Mouse (Mus musculus): Measurements from ENCODE around the gene Snx13. TPM values are rescaled to one million over a fixed set of nuclear protein-coding genes. Genes with fewer than 3 reads are reported as not detected.

Snx13 gene
- polyA plus RNA-seq, 1 experiment, result 0.20 TPM

DNA sequence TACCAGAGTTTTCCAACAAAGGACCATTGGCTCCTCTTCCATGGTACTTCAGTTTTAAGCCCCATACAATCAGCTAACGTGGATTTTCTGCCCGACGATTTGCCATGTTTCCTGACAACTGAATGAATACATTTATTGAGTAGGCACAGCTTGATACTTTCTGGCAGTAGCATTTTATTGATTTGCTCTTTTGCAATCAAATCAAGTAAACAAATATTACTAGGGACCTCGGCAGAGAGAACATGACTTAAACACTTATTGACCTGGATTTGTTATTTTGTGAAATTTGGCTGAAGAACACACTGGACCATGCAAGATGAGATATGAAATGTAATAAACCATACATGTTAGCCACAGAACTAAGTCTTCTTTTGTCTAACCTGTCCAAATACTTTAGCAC lies 123.3 kb downstream of the Snx13 start:
- Histone ChIP-seq H3K4me3 (replicated peaks) (no peak overlapping the region), H3K36me3 (ENCODE audit: control insufficient read depth) (no peaks in the 10 kb centered on the region), H3K9me3 (ENCODE audit: control insufficient read depth, low read length) (no peaks in the 10 kb centered on the region), H3K4me1 (ENCODE audit: control insufficient read depth) (no peaks in the 10 kb centered on the region), H3K27me3 (ENCODE audit: control insufficient read depth) (no peaks in the 10 kb centered on the region)
- TF ChIP-seq GATA1 (IDR thresholded peaks at IDR 0.05; ENCODE audit: low read length) (no peak), TAL1 (IDR thresholded peaks at IDR 0.05; ENCODE audit: low read length) (no peak)

DNA sequence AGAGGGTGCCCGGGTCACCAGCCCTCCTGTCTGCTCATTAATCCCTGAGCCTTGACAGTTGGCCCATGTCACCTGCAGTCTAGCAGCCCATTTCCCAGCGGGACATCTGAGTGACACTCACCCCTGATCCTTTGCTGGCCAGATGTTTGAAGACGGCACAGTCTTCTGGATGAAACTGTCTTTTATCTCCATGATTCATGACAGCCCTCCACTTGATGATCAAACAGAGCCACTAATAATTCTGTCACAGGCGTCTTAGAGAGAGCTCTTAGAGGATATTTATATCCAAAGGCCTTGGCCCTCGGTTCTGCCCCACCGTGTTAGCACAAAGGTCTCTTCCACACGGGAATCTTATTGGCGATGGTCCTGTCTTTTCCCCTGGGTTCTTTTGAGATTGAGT lies 129.0 kb downstream of the Snx13 start:
- Histone ChIP-seq H3K4me1 (ENCODE audit: control insufficient read depth) (no peaks in the 10 kb centered on the region), H3K4me3 (replicated peaks) (no peak overlapping the region), H3K27me3 (ENCODE audit: control insufficient read depth) (no peaks in the 10 kb centered on the region), H3K9me3 (ENCODE audit: control insufficient read depth, low read length) (no peaks in the 10 kb centered on the region), H3K36me3 (ENCODE audit: control insufficient read depth) (no peaks in the 10 kb centered on the region)
- no peak for TF ChIP-seq TAL1 (IDR thresholded peaks at IDR 0.05; ENCODE audit: low read length)
- TF ChIP-seq GATA1 (IDR thresholded peaks at IDR 0.05; ENCODE audit: low read length), result no peak

DNA sequence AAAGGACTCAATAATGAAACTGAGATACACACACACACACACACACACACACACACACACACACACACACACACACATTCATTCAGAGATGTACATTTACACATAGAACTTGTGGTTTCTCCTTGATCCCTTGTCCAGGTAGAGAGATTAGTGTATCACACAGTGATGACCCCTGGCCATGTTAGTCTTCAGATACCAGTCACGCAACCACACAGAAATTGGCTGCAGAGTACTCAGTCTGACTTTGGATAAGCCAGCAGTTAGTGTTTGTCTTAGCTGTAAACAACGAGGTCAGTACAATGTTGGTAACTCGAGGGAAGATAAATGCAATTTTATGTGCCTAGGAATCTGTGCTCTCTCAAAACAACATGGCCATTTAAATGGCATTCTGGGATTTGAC lies 129.6 kb downstream of the Snx13 start:
- Histone ChIP-seq H3K4me1 (ENCODE audit: control insufficient read depth) (no peaks in the 10 kb centered on the region), H3K36me3 (ENCODE audit: control insufficient read depth) (no peaks in the 10 kb centered on the region), H3K9me3 (ENCODE audit: control insufficient read depth, low read length) (no peaks in the 10 kb centered on the region), H3K27me3 (ENCODE audit: control insufficient read depth) (no peaks in the 10 kb centered on the region), H3K4me3 (replicated peaks) (no peak overlapping the region)
- TF ChIP-seq GATA1 (IDR thresholded peaks at IDR 0.05; ENCODE audit: low read length) (no peak), TAL1 (IDR thresholded peaks at IDR 0.05; ENCODE audit: low read length) (no peak)

DNA sequence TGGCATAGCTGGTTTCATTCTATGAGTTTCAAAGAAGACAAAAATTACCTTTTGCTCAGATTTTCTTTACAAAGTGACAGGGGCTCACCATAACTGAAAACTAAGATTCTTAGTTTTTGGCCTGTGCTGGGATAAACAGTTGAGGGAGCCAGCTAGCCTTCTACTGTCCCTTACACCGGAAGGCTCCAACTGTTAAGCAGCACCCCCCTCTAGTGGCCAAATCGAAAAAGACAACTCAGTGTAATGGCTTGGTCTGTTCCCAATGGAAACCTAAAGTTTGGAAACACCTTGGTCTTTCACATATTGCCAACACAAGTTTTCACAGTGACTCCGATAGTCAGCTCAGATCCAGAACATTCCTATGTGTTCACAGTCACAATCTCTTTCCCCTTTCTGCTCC lies 135.7 kb downstream of the Snx13 start:
- H3K9me3 ChIP-seq (ENCODE audit: control insufficient read depth, low read length), result no peaks in the 10 kb centered on the region
- no peaks in the 10 kb centered on the region for H3K4me1 ChIP-seq (ENCODE audit: control insufficient read depth)
- no peak overlapping the region for H3K4me3 ChIP-seq (replicated peaks)
- no peaks in the 10 kb centered on the region for H3K36me3 ChIP-seq (ENCODE audit: control insufficient read depth)
- no peaks in the 10 kb centered on the region for H3K27me3 ChIP-seq (ENCODE audit: control insufficient read depth)
- TF ChIP-seq GATA1 (IDR thresholded peaks at IDR 0.05; ENCODE audit: low read length) (no peak), TAL1 (IDR thresholded peaks at IDR 0.05; ENCODE audit: low read length) (no peak)

DNA sequence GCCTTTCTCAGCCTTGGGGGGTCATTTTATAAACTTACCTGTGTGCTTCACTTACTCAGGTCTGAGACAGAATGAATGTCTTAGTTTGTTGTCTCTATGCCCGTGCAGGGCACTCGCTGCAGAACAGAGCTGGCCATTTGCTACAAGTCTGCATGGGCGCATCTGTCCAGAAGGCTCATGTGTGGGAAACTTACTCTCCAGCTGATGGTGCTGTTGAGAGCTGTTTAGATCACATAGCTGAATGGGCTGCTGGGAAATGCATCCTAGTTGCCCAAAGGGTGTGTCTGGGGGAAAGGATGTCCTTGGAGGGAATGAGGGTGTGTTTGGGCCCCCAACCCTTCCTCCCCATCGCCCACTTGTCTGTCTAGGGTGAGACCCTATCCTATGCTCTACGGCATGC lies 137.3 kb downstream of the Snx13 start:
- no peaks in the 10 kb centered on the region for H3K4me1 ChIP-seq (ENCODE audit: control insufficient read depth)

DNA sequence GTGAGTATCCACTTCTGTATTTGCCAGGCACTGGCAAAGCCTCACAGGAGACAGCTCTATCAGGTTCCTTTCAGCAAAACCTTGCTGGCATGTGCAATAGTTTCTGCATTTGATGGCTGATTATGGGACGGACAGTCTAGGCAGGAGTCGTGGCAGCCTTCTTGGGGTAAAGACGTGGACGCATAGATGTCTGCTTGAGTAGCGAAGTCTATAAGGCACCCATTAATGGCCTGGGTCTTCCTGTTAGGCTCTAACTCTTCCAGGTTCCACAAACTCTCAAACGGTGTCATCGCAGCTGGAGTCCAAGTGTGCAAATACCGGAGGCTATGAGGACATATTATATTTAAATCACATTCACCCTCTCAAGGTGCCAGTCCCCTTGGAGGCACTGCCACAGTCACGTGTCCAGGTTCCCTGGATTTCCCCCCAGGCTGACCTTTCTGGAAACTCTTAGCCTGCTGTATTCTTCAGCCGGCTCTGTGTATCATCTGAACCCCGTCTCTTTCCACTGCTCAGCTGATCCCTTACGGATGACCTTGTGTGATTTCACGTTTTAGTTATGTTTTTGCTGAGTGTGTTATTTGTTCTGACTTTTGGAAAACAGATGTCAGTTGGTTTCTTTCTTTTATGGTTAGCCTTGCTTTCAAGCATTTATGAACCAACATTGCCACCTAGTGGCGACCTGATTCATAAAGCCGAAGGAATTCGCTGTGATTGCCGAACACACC lies 144.9 kb downstream of the Snx13 start:
- Histone ChIP-seq H3K27me3 (ENCODE audit: control insufficient read depth) (no peaks in the 10 kb centered on the region), H3K4me3 (replicated peaks) (no peak overlapping the region), H3K36me3 (ENCODE audit: control insufficient read depth) (no peaks in the 10 kb centered on the region), H3K9me3 (ENCODE audit: control insufficient read depth, low read length) (no peaks in the 10 kb centered on the region), H3K4me1 (ENCODE audit: control insufficient read depth) (no peaks in the 10 kb centered on the region)
- TF ChIP-seq TAL1 (IDR thresholded peaks at IDR 0.05; ENCODE audit: low read length) (no peak), GATA1 (IDR thresholded peaks at IDR 0.05; ENCODE audit: low read length) (no peak)

More for the DNA sequence above, 137.3 kb downstream of the Snx13 start:
- TF ChIP-seq GATA1 (IDR thresholded peaks at IDR 0.05; ENCODE audit: low read length) (no peak), TAL1 (IDR thresholded peaks at IDR 0.05; ENCODE audit: low read length) (no peak)
- Histone ChIP-seq H3K4me3 (replicated peaks) (no peak overlapping the region), H3K36me3 (ENCODE audit: control insufficient read depth) (no peaks in the 10 kb centered on the region), H3K27me3 (ENCODE audit: control insufficient read depth) (no peaks in the 10 kb centered on the region), H3K9me3 (ENCODE audit: control insufficient read depth, low read length) (no peaks in the 10 kb centered on the region)

DNA sequence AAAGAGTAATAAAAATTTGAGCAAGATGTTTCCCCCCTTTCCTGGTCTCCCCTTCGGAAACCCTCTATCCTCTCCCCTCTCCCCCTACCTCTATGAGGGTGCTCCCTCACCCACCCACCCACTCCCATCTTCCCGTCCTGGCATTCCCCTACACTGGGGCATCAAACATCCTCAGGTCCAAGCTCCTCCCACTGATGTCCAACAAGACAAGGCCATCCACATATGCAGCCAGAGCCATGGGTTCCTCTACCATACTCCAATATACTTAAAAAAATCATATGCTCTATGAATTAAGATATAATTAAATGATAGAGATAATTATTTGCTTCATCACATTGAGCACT lies 145.4 kb downstream of the Snx13 start:
- no peaks in the 10 kb centered on the region for H3K9me3 ChIP-seq (ENCODE audit: control insufficient read depth, low read length)
- H3K4me3 ChIP-seq (replicated peaks), result no peak overlapping the region
- TF ChIP-seq GATA1 (IDR thresholded peaks at IDR 0.05; ENCODE audit: low read length) (no peak), TAL1 (IDR thresholded peaks at IDR 0.05; ENCODE audit: low read length) (no peak)
- no peaks in the 10 kb centered on the region for H3K36me3 ChIP-seq (ENCODE audit: control insufficient read depth)
- no peaks in the 10 kb centered on the region for H3K27me3 ChIP-seq (ENCODE audit: control insufficient read depth)
- H3K4me1 ChIP-seq (ENCODE audit: control insufficient read depth), result no peaks in the 10 kb centered on the region

Other genes with a start within 250 kb of the Snx13 start
- not detected in 2 replicates for gene Hdac9, start 130.1 kb upstream of the Snx13 start, polyA plus RNA-seq (2012)
- not detected in 2 replicates for gene Prps1l1, start 62.4 kb upstream of the Snx13 start, polyA plus RNA-seq (2012)

All from erythroblast, embryonic 14.5 days (primary cell).